Mouse (Mus musculus) erythroid progenitor cell, adult 5-6 weeks (primary cell): ENCODE measurements around the gene Ezr. TPM values are rescaled to one million over a fixed set of nuclear protein-coding genes. Genes with fewer than 3 reads are reported as not detected.

Experiments
- ATAC-seq: replicated peaks from 2 replicates; pipeline ENCODE4 v1.8.0; 2016; ENCODE audit warnings: moderate number of reproducible peaks, mild to moderate bottlenecking, moderate TSS enrichment, inconsistent platforms; ENCODE audit not compliant: poor library complexity, low FRiP score, severe bottlenecking
- total RNA-seq, 2 experiments: library from RNA; stranded (forward) in 1 of 2; stranded (reverse) in 1 of 2; fragments of 150-400 nt in 1 of 2; fragments of 186-747, 209-891 nt in 1 of 2; gene quantifications; 2 replicates each; pipeline versions ENCODE4 v1.2.3 to v1.2.4; 2015 to 2017; ENCODE audit warnings: low replicate concordance in 2 of 2

Gene Ezr
- total RNA-seq, 2 experiments from 2014 or later = 69.6 to 196 TPM

GRCm38 (mm10) chr17:6772490-6772773, 10.2 kb downstream of the Ezr start:
- no peak for ATAC-seq

GRCm38 (mm10) chr17:6771661-6772489, 10.7 kb downstream of the Ezr start:
- ATAC-seq = no peak

GRCm38 (mm10) chr17:6769602-6770001, 13.0 kb downstream of the Ezr start:
- ATAC-seq = no peak

GRCm38 (mm10) chr17:6768301-6768788, 14.2 kb downstream of the Ezr start:
- no peak for ATAC-seq

- no peak for ATAC-seq
These were observed 14.8 kb downstream of the Ezr start for GRCm38 (mm10) chr17:6767771-6768170.

- ATAC-seq = no peak
These were observed 15.8 kb downstream of the Ezr start for GRCm38 (mm10) chr17:6766823-6767222.

GRCm38 (mm10) chr17:6765886-6766285, 16.7 kb downstream of the Ezr start:
- no peak for ATAC-seq

- ATAC-seq = no peak
These were observed 17.9 kb downstream of the Ezr start for GRCm38 (mm10) chr17:6764730-6765129.

- no peak for ATAC-seq
These were observed 18.4 kb downstream of the Ezr start for GRCm38 (mm10) chr17:6764227-6764593.

GRCm38 (mm10) chr17:6763513-6764226, 18.9 kb downstream of the Ezr start:
- ATAC-seq = no peak

- no peak for ATAC-seq
These were observed 22.8 kb downstream of the Ezr start for GRCm38 (mm10) chr17:6759717-6760292.

GRCm38 (mm10) chr17:6758845-6759244, 23.7 kb downstream of the Ezr start:
- ATAC-seq = no peak

- no peak for ATAC-seq
These were observed 24.7 kb downstream of the Ezr start for GRCm38 (mm10) chr17:6757902-6758301.

- no peak for ATAC-seq
These were observed 26.7 kb downstream of the Ezr start for GRCm38 (mm10) chr17:6755873-6756272.

GRCm38 (mm10) chr17:6755176-6755575, 27.4 kb downstream of the Ezr start:
- ATAC-seq = no peak

- no peak for ATAC-seq
These were observed 30.2 kb downstream of the Ezr start for GRCm38 (mm10) chr17:6752375-6752774.

GRCm38 (mm10) chr17:6751221-6751859, 31.2 kb downstream of the Ezr start:
- ATAC-seq = no peak

- no peak for ATAC-seq
These were observed 33.7 kb downstream of the Ezr start for GRCm38 (mm10) chr17:6748779-6749464.

- ATAC-seq = no peak
These were observed 35.1 kb downstream of the Ezr start for GRCm38 (mm10) chr17:6747478-6747877.
